29 mouse cellular contexts compared by ENCODE assay signal in genomic region chr4:145278231-145278630, GRCm38 (mm10). TPM values are rescaled to one million over a fixed set of nuclear protein-coding genes. Genes with fewer than 3 reads are reported as not detected.
DNase-seq lines count a peak whose midpoint lies in the region; ATAC-seq and TF ChIP-seq lines count a peak whose summit lies in the region.
"Had no signal": no experiment of that assay in that cellular context is flagged by ENCODE, and none has a peak within 500 bp of the region (broad histone marks: within the 10 kb centered on the region; RNA-seq: fewer than 3 reads in every experiment).

No protein-coding gene starts in this region.

- 62% methylated on average over 2 of the region's 2 CpGs for WGBS in spleen, adult 2 months
- WGBS in intestine, embryonic 15.5 days = 92% methylated on average over 2 of the region's 2 CpGs

- H3K27ac ChIP-seq in spleen, adult 2 months (ENCODE audit: insufficient read depth, low read length) = peak overlapping the region; percentile 34; the same call in 1 of the 2 replicates
- peak overlapping the region; percentile 90 for H3K27ac ChIP-seq in bone marrow macrophage, adult 2 months (ENCODE audit: insufficient read depth, low read depth, low read length)
- no peak overlapping the region for H3K27ac ChIP-seq in intestine, embryonic 15.5 days
- H3K27ac ChIP-seq: embryonic facial prominence, embryonic 12.5 days; embryonic facial prominence, embryonic 15.5 days; forebrain, embryonic 12.5 days; forebrain, embryonic 15.5 days; hindbrain, embryonic 10.5 days; hindbrain, embryonic 13.5 days had no signal

- DNase-seq in spleen, adult 2 months (ENCODE audit: low read depth in 1 of 2, low spot score in 2 of 2) = no peak
- no peak for DNase-seq in spleen, postnatal 4 days (ENCODE audit: low spot score in 2 of 2)
- DNase-seq in induced T-regulatory cell, adult 2 months (ENCODE audit: low read depth) = peak; percentile 64
- DNase-seq in natural killer cell, adult 2 months (ENCODE audit: low spot score in 2 of 2) = peak; percentile 31 to 58
- no peak for DNase-seq in cerebellum, postnatal 36 days
- DNase-seq in heart, postnatal 36 days = no peak
- DNase-seq: adrenal gland, adult 8-10 months; adrenal gland, postnatal 25 days; cerebellum, adult 11 months; cerebellum, adult 2 months; cerebellum, postnatal 10 days; gastrocnemius, postnatal 10 days; kidney, adult 11 months had no signal

- H3K4me2 ChIP-seq in intestine, embryonic 15.5 days (replicated peaks) = no peak overlapping the region
- H3K4me2 ChIP-seq: embryonic facial prominence, embryonic 12.5 days; embryonic facial prominence, embryonic 15.5 days; forebrain, embryonic 12.5 days; forebrain, embryonic 15.5 days; heart, embryonic 11.5 days; hindbrain, embryonic 13.5 days had no signal

- H3K9me3 ChIP-seq in intestine, embryonic 15.5 days = no peaks in the 10 kb centered on the region
- H3K9me3 ChIP-seq: embryonic facial prominence, embryonic 12.5 days; embryonic facial prominence, embryonic 15.5 days; forebrain, embryonic 12.5 days; forebrain, embryonic 15.5 days; hindbrain, embryonic 10.5 days had no signal

- no peaks in the 10 kb centered on the region for H3K36me3 ChIP-seq in spleen, adult 2 months (ENCODE audit: control insufficient read depth, insufficient read depth, low read length)
- H3K36me3 ChIP-seq in intestine, embryonic 15.5 days = no peaks in the 10 kb centered on the region
- H3K36me3 ChIP-seq: embryonic facial prominence, embryonic 12.5 days; embryonic facial prominence, embryonic 15.5 days; forebrain, embryonic 12.5 days; forebrain, embryonic 15.5 days; hindbrain, embryonic 10.5 days; hindbrain, embryonic 13.5 days had no signal

- no peak for TF ChIP-seq POLR2A in spleen, adult 2 months (IDR thresholded peaks at IDR 0.05; ENCODE audit: low read depth, low read length)
- no peak for TF ChIP-seq POLR2A in bone marrow macrophage, adult 2 months (IDR thresholded peaks at IDR 0.05; ENCODE audit: borderline replicate concordance, low read depth, low read length)

- TF ChIP-seq CTCF in spleen, adult 2 months (IDR thresholded peaks at IDR 0.05; ENCODE audit: extremely low read depth, insufficient read depth, insufficient read length, insufficient replicate concordance) = no peak
- no peak for TF ChIP-seq CTCF in bone marrow macrophage, adult 2 months (IDR thresholded peaks at IDR 0.05; ENCODE audit: low read depth, low read length)

- H3K4me3 ChIP-seq in spleen, adult 2 months (ENCODE audit: extremely low read depth, insufficient read depth, insufficient read length) = no peak overlapping the region
- no peak overlapping the region for H3K4me3 ChIP-seq in bone marrow macrophage, adult 2 months (ENCODE audit: insufficient read depth, low read length)
- H3K4me3 ChIP-seq in intestine, embryonic 15.5 days (replicated peaks) = no peak overlapping the region
- H3K4me3 ChIP-seq: embryonic facial prominence, embryonic 12.5 days; embryonic facial prominence, embryonic 15.5 days; erythroblast, embryonic 14.5 days; forebrain, embryonic 12.5 days; forebrain, embryonic 15.5 days; hindbrain, embryonic 10.5 days; hindbrain, embryonic 13.5 days had no signal

- H3K4me1 ChIP-seq in spleen, adult 2 months (ENCODE audit: control insufficient read depth, insufficient read depth, insufficient read length) = peaks cover 8% of the 10 kb centered on the region; the same call in 1 of the 2 replicates
- H3K4me1 ChIP-seq in bone marrow macrophage, adult 2 months (ENCODE audit: control insufficient read depth, insufficient read depth, low read length) = peaks cover 54% of the 10 kb centered on the region
- H3K4me1 ChIP-seq in intestine, embryonic 15.5 days (replicated peaks) = no peaks in the 10 kb centered on the region
- H3K4me1 ChIP-seq: embryonic facial prominence, embryonic 12.5 days; embryonic facial prominence, embryonic 15.5 days; forebrain, embryonic 12.5 days; forebrain, embryonic 15.5 days; hindbrain, embryonic 10.5 days; hindbrain, embryonic 13.5 days had no signal

- H3K27me3 ChIP-seq in spleen, adult 2 months (ENCODE audit: control insufficient read depth, insufficient read depth, low read length) = no peaks in the 10 kb centered on the region
- H3K27me3 ChIP-seq in intestine, embryonic 15.5 days (replicated peaks) = no peaks in the 10 kb centered on the region
- H3K27me3 ChIP-seq: embryonic facial prominence, embryonic 12.5 days; embryonic facial prominence, embryonic 15.5 days; forebrain, embryonic 12.5 days; forebrain, embryonic 15.5 days; hindbrain, embryonic 13.5 days had no signal

- no peak overlapping the region for H3K9ac ChIP-seq in intestine, embryonic 15.5 days
- H3K9ac ChIP-seq: embryonic facial prominence, embryonic 12.5 days; embryonic facial prominence, embryonic 15.5 days; forebrain, embryonic 12.5 days; forebrain, embryonic 15.5 days; hindbrain, embryonic 13.5 days had no signal

- ATAC-seq in intestine, embryonic 15.5 days = no peak
- ATAC-seq: CD4-positive, CD25-positive, alpha-beta regulatory T cell, adult 4 months; forebrain, embryonic 15.5 days; hindbrain, embryonic 16.5 days had no signal

- intact Hi-C loops in heart, postnatal 36 days (cut with DNase I) = no loop called here

RNA-seq across cellular contexts. Expression of gene Tnfrsf1b, which starts 31.6 kb away (rescaled TPM):
- 45.9 and 63.4 TPM in 2 replicates for polyA plus RNA-seq in spleen, adult 2 months (2012; rRNA removed)
- 181 and 222 TPM in 2 replicates for polyA plus RNA-seq in bone marrow macrophage, adult 2 months (2012; ENCODE audit: insufficient read depth, insufficient read length, missing spikeins)
- polyA plus RNA-seq in intestine, embryonic 15.5 days (2015; fragmentation: Nextera tagmentation; extraction: Ambion mirVana) = 5.3 and 5.9 TPM in 2 replicates
- total RNA-seq in heart, postnatal 36 days (2021) = 1 to 10 TPM; 6.0 to 8.1 TPM

RNA-seq across cellular contexts. Expression of gene Tnfrsf8, which starts 36.7 kb away (rescaled TPM):
- polyA plus RNA-seq in spleen, adult 2 months (2012; rRNA removed) = 0.68 and 0.73 TPM in 2 replicates
- 0.39 and 1.1 TPM in 2 replicates for polyA plus RNA-seq in bone marrow macrophage, adult 2 months (2012; ENCODE audit: insufficient read depth, insufficient read length, missing spikeins)
- polyA plus RNA-seq in intestine, embryonic 15.5 days (2015; fragmentation: Nextera tagmentation; extraction: Ambion mirVana) = 0.11 TPM in 1 of 2 replicates, not detected in the other
- under 1 TPM in 1 of 2 experiments, not detected in 1; 0.11 TPM for total RNA-seq in heart, postnatal 36 days (2021)
- total RNA-seq: MEL had no signal
- polyA plus RNA-seq: C2C12; erythroblast, embryonic 14.5 days; heart, embryonic 14.5 days; intestine, embryonic 14.5 days had no signal

Comparison
In these comparisons a context has a peak if more than half of its experiments do, and no peak if none do; other contexts are left out.
1. DNase-seq: peak in induced T-regulatory cell, adult 2 months (single experiment) and natural killer cell, adult 2 months (2 of 2); none in spleen, adult 2 months (0 of 2), spleen, postnatal 4 days (0 of 2), cerebellum, postnatal 36 days (0 of 2) and heart, postnatal 36 days (0 of 2).